Mouse (Mus musculus) activated CD4-positive, CD25-positive, alpha-beta regulatory T cell, adult 9 weeks (primary cell): ENCODE data around the gene Atpaf2. TPM values are rescaled to one million over a fixed set of nuclear protein-coding genes. Genes with fewer than 3 reads are reported as not detected.

Source experiments
- polyA plus RNA-seq: library from polyadenylated mRNA; unstranded; fragments of 100-300 nt; shearing (Covaris generic); gene quantifications from one replicate; pipeline ENCODE4 v1.2.1, GENCODE M21; 2017

The Atpaf2 gene
- 44.3 TPM for polyA plus RNA-seq

DNA sequence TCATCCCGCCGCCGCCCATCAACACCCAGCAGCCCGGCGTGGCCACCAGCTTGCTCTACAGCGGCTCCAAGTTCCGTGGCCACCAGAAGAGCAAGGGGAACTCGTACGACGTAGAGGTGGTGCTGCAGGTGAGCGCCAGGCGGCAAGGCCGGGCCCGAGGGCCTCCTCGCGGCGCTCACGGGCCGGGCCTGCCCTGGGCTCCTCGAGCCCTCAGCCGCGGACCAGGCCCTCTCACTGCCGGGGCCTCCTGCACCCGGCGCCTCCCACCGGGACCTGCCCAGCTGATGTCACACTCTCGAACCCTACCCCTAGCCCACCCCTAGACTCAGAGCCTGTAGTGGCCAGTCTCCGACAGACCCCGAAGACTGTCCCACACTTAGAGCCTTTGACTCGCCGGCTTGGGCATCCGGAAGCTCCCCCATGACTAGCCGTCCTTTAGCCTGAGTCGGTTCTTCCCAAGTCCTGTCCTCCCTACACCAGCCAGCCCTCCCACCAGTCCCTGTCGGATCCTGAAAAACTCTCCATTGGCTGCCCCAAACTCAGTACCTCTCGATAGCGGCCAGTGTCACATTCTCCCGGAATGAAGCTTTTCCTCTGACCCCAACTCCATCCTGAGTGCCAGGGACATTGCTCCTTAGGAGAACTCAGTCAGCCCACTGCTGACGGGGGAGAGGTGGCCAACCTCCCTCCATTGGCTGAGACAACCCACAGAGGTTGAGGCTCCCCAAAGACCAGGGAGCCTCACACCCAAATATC, at the start of gene Atpaf2:
Gene Atpaf2, minus strand, starts transcription at position 741 of the 756 bp plus-strand sequence.

GRCm38 (mm10) chr11:60454080-60454744, 36.0 kb upstream of the Atpaf2 start, which contains the start of gene Drg2:
Drg2 (plus strand) TSS chr11:60454591.

GRCm38 (mm10) chr11:60416963-60417716, 1.1 kb downstream of the Atpaf2 start, which contains the start of gene Gid4:
Gid4 (plus strand) TSS chr11:60417145.

GRCm38 (mm10) chr11:60352559-60353411, 65.5 kb downstream of the Atpaf2 start, which contains the start of the genes Tom1l2 and Drc3:
Tom1l2 (minus strand) TSS chr11:60352905.
Drc3 (plus strand) TSS chr11:60353329.

Other genes starting within 250 kb of the Atpaf2 start
- 90.8 TPM for gene Srebf1, start 195.9 kb downstream of the Atpaf2 start, polyA plus RNA-seq
- 61.6 TPM for gene Tom1l2, start 65.6 kb downstream of the Atpaf2 start, polyA plus RNA-seq
- gene Drc3, start 65.1 kb downstream of the Atpaf2 start, polyA plus RNA-seq = 0.95 TPM
- gene Gid4, start 1.3 kb downstream of the Atpaf2 start, polyA plus RNA-seq = 6.4 TPM
- gene Drg2, start 36.1 kb upstream of the Atpaf2 start, polyA plus RNA-seq = 64.3 TPM
- gene Myo15, start 50.9 kb upstream of the Atpaf2 start, polyA plus RNA-seq = not detected
- gene Alkbh5, start 117.9 kb upstream of the Atpaf2 start, polyA plus RNA-seq = 4.0 TPM